Mouse (Mus musculus): Measurements from ENCODE around the gene Tcf7l1. TPM values are rescaled to one million over a fixed set of nuclear protein-coding genes. Genes with fewer than 3 reads are reported as not detected.

The Tcf7l1 gene
- polyA plus RNA-seq, 1 experiment from 2014 or later, result 17.5 TPM

DNA sequence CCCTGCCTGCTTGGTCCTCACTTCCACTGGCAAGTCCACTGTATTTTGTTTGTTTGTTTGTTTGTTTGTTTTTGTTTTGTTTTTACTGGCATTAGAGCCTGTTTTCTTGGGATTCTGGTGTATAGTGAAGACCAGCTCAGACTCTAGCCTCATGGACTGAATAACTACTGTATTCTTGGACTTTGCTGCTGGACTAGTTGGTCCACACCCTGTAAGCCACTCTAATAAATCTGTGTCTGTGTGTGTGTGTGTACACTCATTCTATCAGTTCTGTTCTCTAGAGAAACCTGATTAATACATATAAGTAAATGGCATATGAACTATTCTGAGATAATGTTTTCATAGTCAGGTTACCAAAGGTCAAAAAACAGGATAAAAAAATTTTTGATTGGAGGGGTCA lies 198.9 kb downstream of the Tcf7l1 start:
- Histone ChIP-seq H3K9ac (replicated peaks; ENCODE audit: low read depth) (no peak overlapping the region), H3K36me3 (ENCODE audit: insufficient read depth, low read length) (no peaks in the 10 kb centered on the region; the same call in 1 of the 2 replicates), H3K9me3 (ENCODE audit: low read length) (no peaks in the 10 kb centered on the region), H3K27me3 (replicated peaks; ENCODE audit: insufficient read depth, low read length) (no peaks in the 10 kb centered on the region), H3K27ac (ENCODE audit: low read length) (no peak overlapping the region), H3K4me2 (replicated peaks; ENCODE audit: low read depth, low read length) (no peak overlapping the region), H3K4me1 (ENCODE audit: insufficient read depth, low read depth, low read length) (no peaks in the 10 kb centered on the region), H3K4me3 (ENCODE audit: low read depth, low read length) (no peak overlapping the region)
- ATAC-seq, result no peak
- DNase-seq (ENCODE audit: low spot score), result no peak
- no peak for TF ChIP-seq EP300 (IDR thresholded peaks at IDR 0.05)
- TF ChIP-seq CTCF (IDR thresholded peaks at IDR 0.05), result no peak

- no peak for TF ChIP-seq CTCF (IDR thresholded peaks at IDR 0.05)
- TF ChIP-seq EP300 (IDR thresholded peaks at IDR 0.05), result no peak
- Histone ChIP-seq H3K4me2 (replicated peaks; ENCODE audit: low read depth, low read length) (no peak overlapping the region), H3K9ac (replicated peaks; ENCODE audit: low read depth) (no peak overlapping the region), H3K9me3 (ENCODE audit: low read length) (no peaks in the 10 kb centered on the region), H3K4me1 (ENCODE audit: insufficient read depth, low read depth, low read length) (no peaks in the 10 kb centered on the region), H3K27ac (ENCODE audit: low read length) (no peak overlapping the region), H3K36me3 (ENCODE audit: insufficient read depth, low read length) (no peaks in the 10 kb centered on the region; the same call in 1 of the 2 replicates), H3K27me3 (replicated peaks; ENCODE audit: insufficient read depth, low read length) (no peaks in the 10 kb centered on the region), H3K4me3 (ENCODE audit: low read depth, low read length) (no peak overlapping the region)
- DNase-seq (ENCODE audit: low spot score) (no peak), ATAC-seq (no peak)
Observed at GRCm38 (mm10) chr6:72588307-72588706, 200.7 kb downstream of the Tcf7l1 start.

GRCm38 (mm10) chr6:72586701-72587100 lies 202.4 kb downstream of the Tcf7l1 start:
- DNase-seq (ENCODE audit: low spot score), result no peak
- 76% methylated on average over 3 of the region's 3 CpGs for WGBS

DNA sequence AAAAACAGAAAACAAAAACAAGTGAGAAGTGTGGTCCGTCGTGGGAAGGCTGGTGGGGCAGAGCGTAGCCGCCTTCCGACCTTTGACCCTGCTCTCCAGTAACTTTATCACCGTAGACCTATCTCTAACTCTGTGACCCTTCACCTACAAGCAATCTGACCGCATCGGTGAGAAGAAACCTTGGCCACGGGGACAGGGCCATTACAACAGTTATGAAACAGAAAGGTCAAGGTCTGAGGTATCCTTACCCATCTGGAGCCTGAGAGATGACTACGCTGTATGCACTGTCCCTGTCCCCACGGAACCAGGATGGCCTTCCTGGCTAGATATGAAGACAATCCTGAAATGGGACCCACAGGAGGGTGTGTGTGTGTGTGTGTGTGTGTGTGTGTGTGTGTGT lies 204.9 kb downstream of the Tcf7l1 start:
- Histone ChIP-seq H3K9ac (replicated peaks; ENCODE audit: low read depth) (no peak overlapping the region), H3K36me3 (ENCODE audit: insufficient read depth, low read length) (peaks cover 10% of the 10 kb centered on the region; the same call in 1 of the 2 replicates), H3K4me1 (ENCODE audit: insufficient read depth, low read depth, low read length) (no peaks in the 10 kb centered on the region), H3K4me2 (replicated peaks; ENCODE audit: low read depth, low read length) (no peak overlapping the region), H3K27ac (ENCODE audit: low read length) (no peak overlapping the region), H3K9me3 (ENCODE audit: low read length) (no peaks in the 10 kb centered on the region), H3K27me3 (replicated peaks; ENCODE audit: insufficient read depth, low read length) (no peaks in the 10 kb centered on the region), H3K4me3 (ENCODE audit: low read depth, low read length) (no peak overlapping the region)
- no peak for TF ChIP-seq EP300 (IDR thresholded peaks at IDR 0.05)
- no peak for TF ChIP-seq CTCF (IDR thresholded peaks at IDR 0.05)
- ATAC-seq, result no peak
- DNase-seq (ENCODE audit: low spot score), result no peak
- 71% methylated on average over 11 of the region's 11 CpGs for WGBS

More at GRCm38 (mm10) chr6:72586701-72587100, 202.4 kb downstream of the Tcf7l1 start:
- H3K27ac ChIP-seq (ENCODE audit: low read length), result no peak overlapping the region
- H3K4me3 ChIP-seq (ENCODE audit: low read depth, low read length), result no peak overlapping the region
- no peaks in the 10 kb centered on the region for H3K27me3 ChIP-seq (replicated peaks; ENCODE audit: insufficient read depth, low read length)
- H3K4me1 ChIP-seq (ENCODE audit: insufficient read depth, low read depth, low read length), result no peaks in the 10 kb centered on the region
- H3K9me3 ChIP-seq (ENCODE audit: low read length), result no peaks in the 10 kb centered on the region
- ATAC-seq, result no peak
- H3K9ac ChIP-seq (replicated peaks; ENCODE audit: low read depth), result no peak overlapping the region
- no peaks in the 10 kb centered on the region for H3K36me3 ChIP-seq (ENCODE audit: insufficient read depth, low read length)
- no peak overlapping the region for H3K4me2 ChIP-seq (replicated peaks; ENCODE audit: low read depth, low read length)
- TF ChIP-seq CTCF (IDR thresholded peaks at IDR 0.05) (no peak), EP300 (IDR thresholded peaks at IDR 0.05) (no peak)

DNA sequence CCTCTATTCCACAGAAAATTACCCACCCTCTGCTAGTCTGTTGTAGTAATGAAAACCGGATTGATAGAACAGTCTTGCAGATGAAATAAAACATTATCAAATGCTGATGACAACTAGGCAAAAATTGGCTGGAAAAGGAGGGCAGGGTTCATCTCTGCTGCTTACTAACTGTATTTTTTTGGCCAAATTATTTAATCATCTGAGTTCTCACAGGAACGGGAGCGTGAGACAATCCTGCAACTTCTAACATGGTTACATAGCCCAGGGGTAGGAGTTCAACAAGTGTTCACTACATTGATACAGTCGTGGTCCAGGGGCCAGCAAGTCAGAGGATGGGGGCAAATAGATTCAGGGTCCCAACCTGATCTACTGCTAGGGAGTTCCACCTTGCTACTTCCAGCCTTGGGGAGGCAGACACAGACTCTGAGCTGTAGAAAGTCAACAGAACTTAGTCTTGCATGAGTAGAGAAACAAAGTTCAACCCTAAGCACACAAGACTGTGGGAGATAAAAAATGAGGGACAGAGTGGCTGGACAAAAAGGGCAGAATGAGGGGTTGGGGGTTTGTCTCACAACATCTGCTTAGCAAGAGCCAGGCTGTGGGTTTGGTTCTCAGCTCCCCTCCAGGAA lies 205.7 kb downstream of the Tcf7l1 start:
- TF ChIP-seq EP300 (IDR thresholded peaks at IDR 0.05) (no peak), CTCF (IDR thresholded peaks at IDR 0.05) (no peak)
- H3K9ac ChIP-seq (replicated peaks; ENCODE audit: low read depth), result no peak overlapping the region
- H3K36me3 ChIP-seq (ENCODE audit: insufficient read depth, low read length), result peaks cover 18% of the 10 kb centered on the region; the same call in 1 of the 2 replicates
- 76% methylated on average over 4 of the region's 4 CpGs for WGBS
- H3K4me2 ChIP-seq (replicated peaks; ENCODE audit: low read depth, low read length), result no peak overlapping the region
- no peak for DNase-seq (ENCODE audit: low spot score)
- no peak for ATAC-seq
- no peaks in the 10 kb centered on the region for H3K9me3 ChIP-seq (ENCODE audit: low read length)
- no peak overlapping the region for H3K27ac ChIP-seq (ENCODE audit: low read length)
- no peaks in the 10 kb centered on the region for H3K4me1 ChIP-seq (ENCODE audit: insufficient read depth, low read depth, low read length)
- no peaks in the 10 kb centered on the region for H3K27me3 ChIP-seq (replicated peaks; ENCODE audit: insufficient read depth, low read length)
- no peak overlapping the region for H3K4me3 ChIP-seq (ENCODE audit: low read depth, low read length)

DNA sequence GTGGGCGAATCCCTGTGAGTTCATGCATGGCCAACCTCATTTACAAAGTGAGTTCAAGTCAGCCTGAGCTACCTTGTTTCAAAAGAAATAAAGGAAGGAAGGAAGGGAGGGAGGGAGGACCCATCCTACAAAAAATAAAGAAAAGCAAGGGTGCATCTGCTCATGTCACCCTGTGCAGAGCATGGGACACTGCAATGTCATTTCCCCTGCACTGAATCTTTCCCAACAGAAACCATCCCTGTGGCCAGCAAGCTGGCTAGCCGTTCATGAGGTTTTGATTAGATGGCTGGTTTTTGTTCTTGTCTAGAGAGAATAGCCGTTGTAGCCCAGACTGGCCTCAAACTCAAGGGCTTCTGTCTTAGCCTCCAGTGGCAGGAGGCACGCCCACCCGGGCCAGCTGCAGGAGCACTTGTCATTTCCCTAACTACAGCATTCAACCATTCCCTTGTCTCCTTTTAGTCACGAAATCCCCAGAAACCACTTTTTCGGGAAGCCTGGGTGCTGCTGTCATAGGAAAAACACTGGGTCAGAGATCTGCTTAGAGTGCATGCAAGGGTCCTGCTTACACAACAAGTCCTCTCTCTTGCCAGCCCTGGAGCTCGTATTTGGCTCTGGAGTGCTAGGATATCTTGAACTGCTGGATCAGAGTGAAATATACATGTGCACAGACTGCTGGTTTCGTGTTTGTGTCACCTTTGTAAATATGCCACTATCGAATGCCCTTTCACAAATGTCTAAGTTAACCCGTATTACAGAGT lies 207.2 kb downstream of the Tcf7l1 start:
- ATAC-seq (peak; percentile 65), DNase-seq (ENCODE audit: low spot score) (peak; percentile 36)
- Histone ChIP-seq H3K27ac (ENCODE audit: low read length) (no peak overlapping the region), H3K4me1 (ENCODE audit: insufficient read depth, low read depth, low read length) (no peaks in the 10 kb centered on the region), H3K27me3 (replicated peaks; ENCODE audit: insufficient read depth, low read length) (no peaks in the 10 kb centered on the region), H3K4me3 (ENCODE audit: low read depth, low read length) (no peak overlapping the region), H3K36me3 (ENCODE audit: insufficient read depth, low read length) (peaks cover 19% of the 10 kb centered on the region; the same call in 1 of the 2 replicates), H3K4me2 (replicated peaks; ENCODE audit: low read depth, low read length) (no peak overlapping the region), H3K9ac (replicated peaks; ENCODE audit: low read depth) (no peak overlapping the region), H3K9me3 (ENCODE audit: low read length) (no peaks in the 10 kb centered on the region)
- WGBS, result 69% methylated on average over 11 of the region's 11 CpGs
- no peak for TF ChIP-seq EP300 (IDR thresholded peaks at IDR 0.05)
- TF ChIP-seq CTCF (IDR thresholded peaks at IDR 0.05), result no peak

Other genes with a start within 250 kb of the Tcf7l1 start
- 136 and 148 TPM in 2 replicates for gene Capg, start 244.9 kb downstream of the Tcf7l1 start, polyA plus RNA-seq (2015; fragmentation: Nextera tagmentation; extraction: Ambion mirVana)
- gene Elmod3, start 190.8 kb downstream of the Tcf7l1 start, polyA plus RNA-seq (2015; fragmentation: Nextera tagmentation; extraction: Ambion mirVana), result 15.9 and 19.7 TPM in 2 replicates
- 38.9 and 42.7 TPM in 2 replicates for gene Retsat, start 190.8 kb downstream of the Tcf7l1 start, polyA plus RNA-seq (2015; fragmentation: Nextera tagmentation; extraction: Ambion mirVana)
- 120 and 155 TPM in 2 replicates for gene Tgoln1, start 172.3 kb downstream of the Tcf7l1 start, polyA plus RNA-seq (2015; fragmentation: Nextera tagmentation; extraction: Ambion mirVana)
- gene Kcmf1, start 110.7 kb upstream of the Tcf7l1 start, polyA plus RNA-seq (2015; fragmentation: Nextera tagmentation; extraction: Ambion mirVana), result 43.0 and 47.6 TPM in 2 replicates
- gene Tmsb10, start 169.5 kb upstream of the Tcf7l1 start, polyA plus RNA-seq (2015; fragmentation: Nextera tagmentation; extraction: Ambion mirVana), result 2,084 and 2,244 TPM in 2 replicates